Mouse (Mus musculus) layer of hippocampus, postnatal 36 days (tissue): ENCODE results near the gene Ctbp2. TPM values are rescaled to one million over a fixed set of nuclear protein-coding genes. Genes with fewer than 3 reads are reported as not detected.
A peak's percentile ranks its signal among the peaks of the same experiment; 100 is the strongest.
"Not testable (repeated sequence)": the region's sequence is repeated elsewhere in the genome, so short reads cannot be mapped to it uniquely, and the experiment has no call there.

Experiments
- DNase-seq, 2 experiments: peaks; one replicate each; pipeline ENCODE4 v3.0.0; 2022
- total RNA-seq, 2 experiments: library from RNA; stranded (reverse); gene quantifications; 2 replicates each; pipeline ENCODE4 v1.2.3; 2021

Gene Ctbp2
- total RNA-seq, 2 experiments from 2014 or later: 50.2 to 57.2 TPM

- no peak for DNase-seq
Measured at GRCm38 (mm10) chr7:133120221-133120751, 3.9 kb downstream of the Ctbp2 start.

GRCm38 (mm10) chr7:133117815-133118214, 6.3 kb downstream of the Ctbp2 start:
- DNase-seq: no peak

- DNase-seq: no peak
Measured at GRCm38 (mm10) chr7:133116542-133116941, 7.6 kb downstream of the Ctbp2 start.

- no peak for DNase-seq
Measured at GRCm38 (mm10) chr7:133115886-133116285, 8.3 kb downstream of the Ctbp2 start.

- DNase-seq: no peak
Measured at GRCm38 (mm10) chr7:133114847-133115470, 9.2 kb downstream of the Ctbp2 start.

- DNase-seq: no peak
Measured at GRCm38 (mm10) chr7:133113185-133113895, 10.8 kb downstream of the Ctbp2 start.

- DNase-seq: no peak
Measured at GRCm38 (mm10) chr7:133112351-133112831, 11.8 kb downstream of the Ctbp2 start.

GRCm38 (mm10) chr7:133109442-133109841, 14.7 kb downstream of the Ctbp2 start:
- no peak for DNase-seq

GRCm38 (mm10) chr7:133108695-133109094, 15.5 kb downstream of the Ctbp2 start:
- peak; percentile 25 to 37 for DNase-seq

- no peak for DNase-seq
Measured at GRCm38 (mm10) chr7:133102578-133102977, 21.6 kb downstream of the Ctbp2 start.

- no peak for DNase-seq
Measured at GRCm38 (mm10) chr7:133101070-133101469, 23.1 kb downstream of the Ctbp2 start.

- DNase-seq: no peak
Measured at GRCm38 (mm10) chr7:133100178-133100577, 24.0 kb downstream of the Ctbp2 start.

- DNase-seq: no peak
Measured at GRCm38 (mm10) chr7:133099266-133099665, 24.9 kb downstream of the Ctbp2 start.

GRCm38 (mm10) chr7:133098118-133098793, 25.9 kb downstream of the Ctbp2 start:
- DNase-seq: no peak

GRCm38 (mm10) chr7:133095610-133096009, 28.5 kb downstream of the Ctbp2 start:
- DNase-seq: not testable (repeated sequence)

- no peak for DNase-seq
Measured at GRCm38 (mm10) chr7:133094711-133095495, 29.3 kb downstream of the Ctbp2 start.

- DNase-seq: no peak
Measured at GRCm38 (mm10) chr7:133094161-133094560, 30.0 kb downstream of the Ctbp2 start.

- DNase-seq: no peak
Measured at GRCm38 (mm10) chr7:133093731-133094130, 30.4 kb downstream of the Ctbp2 start.

GRCm38 (mm10) chr7:133090641-133091040, 33.5 kb downstream of the Ctbp2 start:
- DNase-seq: no peak

- DNase-seq: no peak
Measured at GRCm38 (mm10) chr7:133089621-133090260, 34.4 kb downstream of the Ctbp2 start.

GRCm38 (mm10) chr7:133088830-133089261, 35.3 kb downstream of the Ctbp2 start:
- DNase-seq: peak; percentile 38 to 63

GRCm38 (mm10) chr7:133088411-133088810, 35.7 kb downstream of the Ctbp2 start:
- DNase-seq: no peak
